ENCODE assay signal across 17 mouse cellular contexts in genomic region chr11:60367256-60367655, GRCm38 (mm10). TPM values are rescaled to one million over a fixed set of nuclear protein-coding genes. Genes with fewer than 3 reads are reported as not detected.
DNase-seq lines count a peak whose midpoint lies in the region; ATAC-seq lines count a peak whose summit lies in the region.
"Had no signal": no experiment of that assay in that cellular context is flagged by ENCODE, and none has a peak within 500 bp of the region (broad histone marks: within the 10 kb centered on the region; RNA-seq: fewer than 3 reads in every experiment).

No protein-coding gene starts in this region.

- H3K4me2 ChIP-seq in limb, embryonic 12.5 days: no peak overlapping the region
- no peak overlapping the region for H3K4me2 ChIP-seq in limb, embryonic 15.5 days
- H3K4me2 ChIP-seq: hindbrain, embryonic 13.5 days; midbrain, embryonic 11.5 days had no signal

- 0 out of 2 replicates have a peak overlapping the region, but pooled peaks have one; percentile 89 for H3K27ac ChIP-seq in limb, embryonic 12.5 days
- no peak overlapping the region for H3K27ac ChIP-seq in limb, embryonic 10.5 days
- H3K27ac ChIP-seq in limb, embryonic 15.5 days: 0 out of 2 replicates have a peak overlapping the region, but pooled peaks have one; percentile 82

- H3K4me1 ChIP-seq in limb, embryonic 12.5 days (replicated peaks): peaks cover 23% of the 10 kb centered on the region
- H3K4me1 ChIP-seq in limb, embryonic 10.5 days: peaks cover 20% of the 10 kb centered on the region
- peaks cover 19% of the 10 kb centered on the region for H3K4me1 ChIP-seq in limb, embryonic 15.5 days

- ATAC-seq in limb, embryonic 12.5 days (ENCODE audit: insufficient number of reproducible peaks, insufficient read depth, low FRiP score, low TSS enrichment, low read depth): no peak
- no peak for ATAC-seq in limb, embryonic 15.5 days (ENCODE audit: insufficient number of reproducible peaks, low FRiP score, low TSS enrichment, low read depth)
- no peak for ATAC-seq in CD4-positive, CD25-positive, alpha-beta regulatory T cell, adult 4 months

- H3K4me3 ChIP-seq in limb, embryonic 12.5 days (replicated peaks): no peak overlapping the region
- no peak overlapping the region for H3K4me3 ChIP-seq in limb, embryonic 10.5 days
- H3K4me3 ChIP-seq in limb, embryonic 15.5 days: no peak overlapping the region
- H3K4me3 ChIP-seq: hindbrain, embryonic 13.5 days had no signal

- peak; percentile 20 for DNase-seq in embryo, embryonic 11 days
- no peak for DNase-seq in embryo, embryonic 10 days (ENCODE audit: low spot score)
- no peak for DNase-seq in limb, embryonic 10.5 days (ENCODE audit: low spot score)
- peak; percentile 50 for DNase-seq in MN1 (ENCODE audit: low spot score)
- DNase-seq in frontal cortex, adult 2 months (ENCODE audit: extremely low spot score in 1 of 2, low spot score in 1 of 2): no peak
- DNase-seq: adrenal gland, postnatal 10 days; cerebellum, adult 9-11 months; kidney, adult 11 months; kidney, postnatal 4 days; right cerebral cortex, adult 18-20 months; thymus, postnatal 36 days had no signal

- H3K36me3 ChIP-seq in limb, embryonic 12.5 days: no peaks in the 10 kb centered on the region
- no peaks in the 10 kb centered on the region for H3K36me3 ChIP-seq in limb, embryonic 10.5 days
- no peaks in the 10 kb centered on the region for H3K36me3 ChIP-seq in limb, embryonic 15.5 days
- H3K36me3 ChIP-seq: G1E; hindbrain, embryonic 13.5 days had no signal

- WGBS in limb, embryonic 12.5 days: 66% methylated on average over 3 of the region's 3 CpGs
- WGBS in limb, embryonic 10.5 days: 76% methylated on average over 3 of the region's 3 CpGs
- WGBS in limb, embryonic 15.5 days: 66% methylated on average over 3 of the region's 3 CpGs

- H3K27me3 ChIP-seq in limb, embryonic 12.5 days: no peaks in the 10 kb centered on the region
- H3K27me3 ChIP-seq in limb, embryonic 10.5 days (ENCODE audit: low read depth, poor library complexity, severe bottlenecking): no peaks in the 10 kb centered on the region
- H3K27me3 ChIP-seq in limb, embryonic 15.5 days: no peaks in the 10 kb centered on the region
- H3K27me3 ChIP-seq: hindbrain, embryonic 13.5 days had no signal

- no peaks in the 10 kb centered on the region for H3K9me3 ChIP-seq in limb, embryonic 12.5 days
- no peaks in the 10 kb centered on the region for H3K9me3 ChIP-seq in limb, embryonic 10.5 days (replicated peaks)
- no peaks in the 10 kb centered on the region for H3K9me3 ChIP-seq in limb, embryonic 15.5 days
- H3K9me3 ChIP-seq: G1E; hindbrain, embryonic 13.5 days had no signal

- H3K9ac ChIP-seq in limb, embryonic 12.5 days (replicated peaks): no peak overlapping the region
- no peak overlapping the region for H3K9ac ChIP-seq in limb, embryonic 15.5 days

RNA-seq across cellular contexts. Expression of gene Drc3, which starts 14.1 kb away (rescaled TPM):
- 2.1 and 2.9 TPM in 2 replicates for polyA plus RNA-seq in limb, embryonic 12.5 days (2016; fragmentation: Nextera tagmentation; extraction: Ambion mirVana)
- 1.0 and 1.1 TPM in 2 replicates for polyA plus RNA-seq in limb, embryonic 10.5 days (2016; fragmentation: Nextera tagmentation; extraction: Ambion mirVana)
- 1.7 and 1.8 TPM in 2 replicates for polyA plus RNA-seq in limb, embryonic 15.5 days (2015; fragmentation: Nextera tagmentation; extraction: Ambion mirVana)
- 11.7 and 12.5 TPM in 2 replicates for polyA plus RNA-seq in frontal cortex, adult 2 months (2012; rRNA removed)
- polyA plus RNA-seq in CD4-positive, CD25-positive, alpha-beta regulatory T cell, adult 4 months (2017; shearing (Covaris generic)): under 1 TPM; 0.23 to 0.53 TPM

RNA-seq across cellular contexts. Expression of gene Tom1l2, which starts 14.6 kb away (rescaled TPM):
- 21.6 and 24.3 TPM in 2 replicates for polyA plus RNA-seq in limb, embryonic 12.5 days (2016; fragmentation: Nextera tagmentation; extraction: Ambion mirVana)
- 12.6 and 18.9 TPM in 2 replicates for polyA plus RNA-seq in limb, embryonic 10.5 days (2016; fragmentation: Nextera tagmentation; extraction: Ambion mirVana)
- polyA plus RNA-seq in limb, embryonic 15.5 days (2015; fragmentation: Nextera tagmentation; extraction: Ambion mirVana): 33.4 and 33.7 TPM in 2 replicates
- 187 and 204 TPM in 2 replicates for polyA plus RNA-seq in frontal cortex, adult 2 months (2012; rRNA removed)
- 10 to 100 TPM; 29.4 to 56.3 TPM for polyA plus RNA-seq in CD4-positive, CD25-positive, alpha-beta regulatory T cell, adult 4 months (2017; shearing (Covaris generic))

RNA-seq across cellular contexts. Expression of gene Gid4, which starts 49.7 kb away (rescaled TPM):
- 28.0 and 29.3 TPM in 2 replicates for polyA plus RNA-seq in limb, embryonic 12.5 days (2016; fragmentation: Nextera tagmentation; extraction: Ambion mirVana)
- 25.7 and 26.1 TPM in 2 replicates for polyA plus RNA-seq in limb, embryonic 10.5 days (2016; fragmentation: Nextera tagmentation; extraction: Ambion mirVana)
- 26.3 and 29.9 TPM in 2 replicates for polyA plus RNA-seq in limb, embryonic 15.5 days (2015; fragmentation: Nextera tagmentation; extraction: Ambion mirVana)
- 44.8 and 49.9 TPM in 2 replicates for polyA plus RNA-seq in frontal cortex, adult 2 months (2012; rRNA removed)
- polyA plus RNA-seq in CD4-positive, CD25-positive, alpha-beta regulatory T cell, adult 4 months (2017; shearing (Covaris generic)): 10 to 100 TPM; 13.6 to 16.8 TPM

RNA-seq across cellular contexts. Expression of gene Atpaf2, which starts 51.0 kb away (rescaled TPM):
- polyA plus RNA-seq in limb, embryonic 12.5 days (2016; fragmentation: Nextera tagmentation; extraction: Ambion mirVana): 52.6 and 55.9 TPM in 2 replicates
- polyA plus RNA-seq in limb, embryonic 10.5 days (2016; fragmentation: Nextera tagmentation; extraction: Ambion mirVana): 67.1 and 67.7 TPM in 2 replicates
- polyA plus RNA-seq in limb, embryonic 15.5 days (2015; fragmentation: Nextera tagmentation; extraction: Ambion mirVana): 52.4 and 55.4 TPM in 2 replicates
- polyA plus RNA-seq in frontal cortex, adult 2 months (2012; rRNA removed): 29.7 and 32.3 TPM in 2 replicates
- polyA plus RNA-seq in CD4-positive, CD25-positive, alpha-beta regulatory T cell, adult 4 months (2017; shearing (Covaris generic)): 10 to 100 TPM; 40.4 to 43.5 TPM

Comparison
In these comparisons a context has a peak if more than half of its experiments do, and no peak if none do; other contexts are left out.
1. DNase-seq: peak in embryo, embryonic 11 days (single experiment) and MN1 (single experiment); none in embryo, embryonic 10 days (single experiment), limb, embryonic 10.5 days (single experiment) and frontal cortex, adult 2 months (0 of 2).